In genomic region chr2:147085072-147085870, GRCm38 (mm10) we compare ENCODE assay signal across 9 mouse cellular contexts. TPM values are rescaled to one million over a fixed set of nuclear protein-coding genes. Genes with fewer than 3 reads are reported as not detected.
A peak's percentile ranks its signal among the peaks of the same experiment; 100 is the strongest.
DNase-seq lines count a peak whose midpoint lies in the region; ATAC-seq and TF ChIP-seq lines count a peak whose summit lies in the region.
"Had no signal": no experiment of that assay in that cellular context is flagged by ENCODE, and none has a peak within 500 bp of the region (broad histone marks: within the 10 kb centered on the region; RNA-seq: fewer than 3 reads in every experiment).

Nkx2-4 (minus strand) TSS chr2:147085445.

- intact Hi-C loops in heart, postnatal 36 days (cut with DNase I) = loop anchor here (5.0 to 10.0 kb wide), 2 partner anchors 863 to 950 kb away; partner anchors contain the start of gene Insm1

- H3K27ac ChIP-seq in kidney, embryonic 14.5 days (ENCODE audit: low read depth, low read length) = no peak within 1 kb of the TSS
- no peak within 1 kb of the TSS for H3K27ac ChIP-seq in bone marrow macrophage, adult 2 months (ENCODE audit: insufficient read depth, low read depth, low read length)
- H3K27ac ChIP-seq in liver, embryonic 11.5 days (ENCODE audit: low read depth, low read length) = no peak within 1 kb of the TSS
- H3K27ac ChIP-seq in stomach, embryonic 15.5 days = no peak within 1 kb of the TSS

- ATAC-seq in kidney, embryonic 14.5 days (ENCODE audit: low FRiP score, low TSS enrichment) = 0 out of 2 replicates have a peak, but pooled peaks have one; percentile 32
- no peak for ATAC-seq in liver, embryonic 11.5 days (replicated peaks; ENCODE audit: low FRiP score)
- ATAC-seq in stomach, embryonic 15.5 days (ENCODE audit: insufficient read depth, low FRiP score, low read depth) = peak; percentile 18; the same call in 1 of the 2 replicates
- no peak for ATAC-seq in frontal cortex, adult (ENCODE audit: low TSS enrichment)

- DNase-seq in kidney, adult 9 months = no peak
- peak; percentile 6 to 9 for DNase-seq in heart, postnatal 36 days
- DNase-seq in liver, embryonic 11.5 days (ENCODE audit: low spot score) = peak; percentile 38
- no peak for DNase-seq in gastrocnemius, postnatal 25 days

- no peak for TF ChIP-seq CTCF in bone marrow macrophage, adult 2 months (IDR thresholded peaks at IDR 0.05; ENCODE audit: low read depth, low read length)

- no peak within 1 kb of the TSS for H3K9ac ChIP-seq in kidney, embryonic 14.5 days (ENCODE audit: low read depth, low read length)
- H3K9ac ChIP-seq in liver, embryonic 11.5 days (ENCODE audit: low read depth, low read length) = no peak within 1 kb of the TSS; the same call in 1 of the 2 replicates
- H3K9ac ChIP-seq in stomach, embryonic 15.5 days = no peak within 1 kb of the TSS

- H3K36me3 ChIP-seq in kidney, embryonic 14.5 days (ENCODE audit: control insufficient read depth, insufficient read depth, low read length) = no peaks in the 10 kb centered on the region
- no peaks in the 10 kb centered on the region for H3K36me3 ChIP-seq in liver, embryonic 11.5 days (ENCODE audit: control insufficient read depth, insufficient read depth, low read length)
- no peaks in the 10 kb centered on the region for H3K36me3 ChIP-seq in stomach, embryonic 15.5 days

- peaks cover 75% of the 10 kb centered on the region for H3K27me3 ChIP-seq in kidney, embryonic 14.5 days (ENCODE audit: control insufficient read depth, insufficient read depth, low read length)
- H3K27me3 ChIP-seq in liver, embryonic 11.5 days (replicated peaks; ENCODE audit: control insufficient read depth, insufficient read depth, low read length) = peaks cover 66% of the 10 kb centered on the region
- H3K27me3 ChIP-seq in stomach, embryonic 15.5 days (replicated peaks) = peaks cover 60% of the 10 kb centered on the region

- H3K4me3 ChIP-seq in kidney, embryonic 14.5 days (ENCODE audit: low read length) = peak within 1 kb of the TSS; percentile 30
- H3K4me3 ChIP-seq in bone marrow macrophage, adult 2 months (ENCODE audit: insufficient read depth, low read length) = peak within 1 kb of the TSS; percentile 42
- peak within 1 kb of the TSS; percentile 46 for H3K4me3 ChIP-seq in liver, embryonic 11.5 days (ENCODE audit: low read depth, low read length)
- H3K4me3 ChIP-seq in stomach, embryonic 15.5 days (replicated peaks) = peak within 1 kb of the TSS; percentile 35

- H3K4me2 ChIP-seq in kidney, embryonic 14.5 days (replicated peaks; ENCODE audit: low read depth, low read length) = peak within 1 kb of the TSS; percentile 49
- H3K4me2 ChIP-seq in liver, embryonic 11.5 days = peak within 1 kb of the TSS; percentile 57
- H3K4me2 ChIP-seq in stomach, embryonic 15.5 days = peak within 1 kb of the TSS; percentile 63

- 0 out of 2 replicates have a peak, but pooled peaks cover 7% of the 10 kb centered on the region for H3K4me1 ChIP-seq in kidney, embryonic 14.5 days (ENCODE audit: control insufficient read depth, insufficient read depth, low read length)
- H3K4me1 ChIP-seq in bone marrow macrophage, adult 2 months (ENCODE audit: control insufficient read depth, insufficient read depth, low read length) = no peaks in the 10 kb centered on the region
- peaks cover 12% of the 10 kb centered on the region for H3K4me1 ChIP-seq in liver, embryonic 11.5 days (replicated peaks; ENCODE audit: control insufficient read depth, insufficient read depth, low read length)
- peaks cover 18% of the 10 kb centered on the region for H3K4me1 ChIP-seq in stomach, embryonic 15.5 days

- no peaks in the 10 kb centered on the region for H3K9me3 ChIP-seq in kidney, embryonic 14.5 days (ENCODE audit: control insufficient read depth, low read length)
- no peaks in the 10 kb centered on the region for H3K9me3 ChIP-seq in liver, embryonic 11.5 days (ENCODE audit: control insufficient read depth, low read length)
- H3K9me3 ChIP-seq in stomach, embryonic 15.5 days = no peaks in the 10 kb centered on the region

- under 1% methylated on average over 54 of the region's 82 CpGs for WGBS in kidney, embryonic 14.5 days
- 2% methylated on average over 80 of the region's 82 CpGs for WGBS in liver, embryonic 11.5 days
- under 1% methylated on average over 62 of the region's 82 CpGs for WGBS in stomach, embryonic 15.5 days

- TF ChIP-seq POLR2A in bone marrow macrophage, adult 2 months (IDR thresholded peaks at IDR 0.05; ENCODE audit: borderline replicate concordance, low read depth, low read length) = no peak

RNA-seq across cellular contexts. Expression of gene Nkx2-4, which starts in this region (rescaled TPM):
- not detected in 2 replicates for polyA plus RNA-seq in kidney, embryonic 14.5 days (2014; fragmentation: Nextera tagmentation; extraction: Ambion mirVana)
- not detected in 2 replicates for polyA plus RNA-seq in bone marrow macrophage, adult 2 months (2012; ENCODE audit: insufficient read depth, insufficient read length, missing spikeins)
- total RNA-seq in heart, postnatal 36 days (2021) = not detected
- polyA plus RNA-seq in liver, embryonic 11.5 days (2014; fragmentation: Nextera tagmentation; extraction: Ambion mirVana) = not detected in 2 replicates
- polyA plus RNA-seq in stomach, embryonic 15.5 days (2015; fragmentation: Nextera tagmentation; extraction: Ambion mirVana) = not detected in 2 replicates
- total RNA-seq in gastrocnemius, postnatal 25 days (2021) = not detected
- total RNA-seq: heart, postnatal 14 days had no signal

Comparison
In these comparisons a context has a peak if more than half of its experiments do, and no peak if none do; other contexts are left out.
1. Peak in ATAC-seq, H3K4me3 ChIP-seq and H3K4me2 ChIP-seq in kidney, embryonic 14.5 days; RNA of the gene not detected or under 1 TPM.
2. Peak in DNase-seq in heart, postnatal 36 days; RNA of the gene not detected or under 1 TPM.
3. Peak in DNase-seq, H3K4me3 ChIP-seq and H3K4me2 ChIP-seq in liver, embryonic 11.5 days; RNA of the gene not detected or under 1 TPM.
4. Peak in ATAC-seq, H3K4me3 ChIP-seq and H3K4me2 ChIP-seq in stomach, embryonic 15.5 days; RNA of the gene not detected or under 1 TPM.